Mouse (Mus musculus) heart, adult 8-10 months (tissue): Measurements from ENCODE around the gene Cfap43. TPM values are rescaled to one million over a fixed set of nuclear protein-coding genes. Genes with fewer than 3 reads are reported as not detected.
"Not testable (repeated sequence)": the region's sequence is repeated elsewhere in the genome, so short reads cannot be mapped to it uniquely, and the experiment has no call there.

ENCODE experiments used
- DNase-seq: peaks from one replicate; pipeline ENCODE4 v3.0.0; 2022; ENCODE audit warnings: low spot score
- total RNA-seq, 4 experiments: library from RNA; stranded (reverse); gene quantifications; 2 replicates each; pipeline ENCODE4 v1.2.4; 2022

The Cfap43 gene
- total RNA-seq, 4 experiments from 2014 or later = 0.08 to 0.23 (median 0.22) TPM; not detected in 1

DNA sequence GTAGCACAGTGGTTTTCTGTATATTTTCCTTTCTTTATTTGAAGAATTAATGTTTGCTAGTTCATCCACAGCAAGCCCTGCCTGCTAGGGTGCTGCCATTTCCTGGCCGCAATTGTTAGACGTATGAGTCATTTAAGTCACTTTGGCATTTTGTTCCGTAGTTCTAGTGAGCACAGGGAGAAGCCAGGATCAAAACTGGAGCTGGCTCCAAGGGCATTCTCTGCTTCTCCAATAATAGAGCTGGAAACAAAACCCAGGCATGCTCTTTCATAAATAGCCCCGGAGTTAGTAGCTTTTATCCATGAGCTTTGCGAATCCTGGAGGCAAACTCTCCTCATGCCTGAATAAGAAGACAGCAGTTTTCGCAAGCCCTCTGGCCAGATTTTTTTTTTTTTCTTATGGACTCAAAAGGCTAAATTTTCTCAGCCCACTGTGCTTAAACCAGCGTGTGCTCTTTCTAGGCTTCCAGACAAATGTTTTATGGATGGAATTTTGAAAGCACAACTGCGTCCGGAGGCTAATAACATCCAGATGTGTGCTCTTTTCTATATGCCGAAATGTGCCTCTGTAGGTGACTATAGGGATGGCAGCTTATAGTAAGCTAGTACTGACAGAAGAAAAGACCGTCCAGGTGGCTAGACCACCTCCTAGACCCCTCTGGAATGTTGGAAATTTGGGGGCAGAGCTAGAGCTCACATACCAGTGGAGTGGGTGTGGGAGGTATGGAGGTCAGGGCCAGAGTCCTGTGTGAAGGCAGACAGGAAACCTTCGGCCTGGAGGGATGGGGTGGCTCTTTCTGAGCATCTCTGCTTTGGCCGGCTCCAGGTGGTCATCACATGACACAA is 64.9 kb downstream of the Cfap43 start:
- peak; percentile 55 for DNase-seq

DNA sequence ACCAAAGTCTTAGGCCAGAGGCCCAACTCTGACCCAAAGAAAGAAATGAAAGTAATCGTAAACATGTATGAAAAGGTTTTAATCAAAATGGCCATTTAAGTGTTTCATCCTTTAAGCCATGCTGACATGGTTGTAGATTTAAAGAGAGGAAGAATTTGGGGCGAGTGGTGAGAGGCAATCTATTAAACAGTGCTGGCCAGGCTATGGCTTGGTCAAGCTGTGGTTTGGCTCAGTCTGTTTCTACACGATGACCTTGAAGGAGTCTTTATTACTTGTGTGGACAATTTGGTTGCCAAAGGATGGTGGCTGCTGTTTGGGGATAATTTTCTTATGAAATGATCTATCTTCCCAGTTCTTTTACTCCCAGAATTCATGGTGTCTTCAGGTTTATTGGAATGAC is 66.0 kb downstream of the Cfap43 start:
- no peak for DNase-seq

- not testable (repeated sequence) for DNase-seq
These were observed 67.0 kb downstream of the Cfap43 start for GRCm38 (mm10) chr19:47852131-47852530.

DNA sequence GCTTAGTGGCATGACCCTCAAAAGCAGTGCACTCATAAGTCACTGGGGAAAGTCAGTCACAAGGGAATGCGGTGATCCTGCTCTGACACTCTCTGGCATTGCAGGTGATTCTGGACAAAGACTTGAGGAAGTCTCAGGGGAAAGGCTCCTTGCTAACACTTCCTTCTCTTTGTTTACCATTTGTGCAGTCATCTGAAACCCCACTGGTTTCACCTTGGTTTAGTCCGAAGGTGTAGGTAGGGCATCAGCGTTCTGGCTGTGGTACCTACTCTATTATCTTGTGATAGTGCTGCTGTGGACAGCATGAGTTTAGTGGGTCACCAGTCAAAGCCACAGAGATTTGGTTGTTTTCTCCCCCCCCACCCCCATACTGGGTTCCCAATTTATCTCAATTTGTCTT is 69.4 kb downstream of the Cfap43 start:
- no peak for DNase-seq

GRCm38 (mm10) chr19:47841234-47841633 is 77.9 kb downstream of the Cfap43 start:
- not testable (repeated sequence) for DNase-seq

GRCm38 (mm10) chr19:47837527-47837901 is 81.6 kb downstream of the Cfap43 start:
- no peak for DNase-seq

DNA sequence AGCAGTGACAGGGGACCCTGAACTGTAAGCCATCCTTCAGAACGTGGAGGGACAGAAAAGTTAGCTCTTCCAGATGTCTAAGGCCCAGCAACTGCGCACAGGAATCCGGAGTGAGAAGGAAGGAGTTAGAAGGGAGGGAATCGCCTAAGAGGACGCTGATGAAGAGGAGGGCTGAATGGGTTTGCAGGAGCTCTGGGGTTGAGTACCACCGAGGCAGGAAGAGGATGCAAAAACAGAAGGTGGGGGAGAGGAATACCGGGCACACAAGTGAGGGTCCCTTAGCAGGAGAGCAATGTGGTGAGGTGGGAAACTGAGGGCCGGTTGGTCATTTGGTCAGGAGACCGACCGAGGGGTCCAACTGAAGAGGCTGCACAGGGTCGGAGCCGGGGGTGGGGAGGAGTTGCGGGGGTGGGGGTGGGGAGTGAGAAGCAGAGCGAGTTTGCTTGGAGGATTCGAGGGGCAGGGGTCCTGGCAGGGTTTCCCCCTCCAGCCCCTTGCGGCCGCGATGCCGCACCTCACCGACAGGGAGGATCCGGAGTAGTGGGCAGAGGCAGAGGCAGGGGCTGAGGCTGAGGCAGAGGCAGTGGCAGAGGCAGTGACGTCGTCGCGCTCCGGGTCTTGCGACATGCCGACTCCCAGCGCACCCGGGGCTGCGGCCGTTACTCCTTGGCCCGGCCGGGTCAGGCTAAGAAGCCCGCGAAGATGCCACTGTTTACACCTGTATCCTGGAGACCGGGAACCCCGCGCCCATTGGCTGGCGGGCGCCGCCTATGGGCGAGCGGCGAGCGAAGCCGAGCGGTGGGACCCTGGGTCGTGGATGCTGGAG is 82.2 kb downstream of the Cfap43 start:
- no peak for DNase-seq

- DNase-seq = no peak
These were observed 83.3 kb downstream of the Cfap43 start for GRCm38 (mm10) chr19:47835776-47836175.

DNA sequence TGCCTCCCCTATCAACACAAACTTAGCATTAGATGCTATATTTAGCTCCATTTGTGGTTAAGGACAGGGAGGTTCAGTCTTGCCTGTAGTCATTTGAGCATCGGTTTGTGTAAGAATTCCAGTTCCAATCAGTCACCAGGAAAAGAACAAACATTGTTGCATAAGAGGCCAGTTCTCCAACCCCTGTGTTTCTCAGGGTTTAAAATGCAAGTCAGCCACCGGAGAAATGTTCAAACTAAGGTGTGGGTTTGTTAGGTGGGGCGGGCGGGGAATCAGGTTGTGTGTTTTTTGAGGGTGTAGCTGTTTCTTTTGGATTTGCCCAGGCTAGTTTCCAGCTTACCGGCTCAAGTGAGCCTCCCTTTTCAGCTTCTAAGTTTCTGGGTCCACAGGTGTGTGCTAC is 84.5 kb downstream of the Cfap43 start:
- no peak for DNase-seq

DNA sequence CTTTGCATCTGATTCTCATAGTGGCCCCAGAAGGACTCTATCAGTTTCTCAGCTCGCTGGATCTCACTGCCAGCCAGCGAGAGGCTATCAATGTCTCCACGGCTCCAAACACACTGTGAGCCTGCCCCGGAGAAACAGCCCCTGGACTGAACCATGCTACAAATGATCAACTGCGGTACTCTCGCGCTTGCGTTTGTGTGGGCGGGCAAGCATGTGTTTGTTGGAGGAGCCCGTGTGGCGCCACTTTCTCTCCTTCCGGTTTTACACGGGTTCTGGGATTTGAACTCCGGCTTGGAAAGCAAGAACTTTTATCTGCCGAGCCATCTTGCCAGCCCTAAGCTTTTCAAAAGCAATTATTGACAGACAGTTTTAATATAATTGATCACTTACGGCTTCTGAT is 86.8 kb downstream of the Cfap43 start:
- DNase-seq = no peak

- no peak for DNase-seq
These were observed 88.0 kb downstream of the Cfap43 start for GRCm38 (mm10) chr19:47831111-47831510.

DNA sequence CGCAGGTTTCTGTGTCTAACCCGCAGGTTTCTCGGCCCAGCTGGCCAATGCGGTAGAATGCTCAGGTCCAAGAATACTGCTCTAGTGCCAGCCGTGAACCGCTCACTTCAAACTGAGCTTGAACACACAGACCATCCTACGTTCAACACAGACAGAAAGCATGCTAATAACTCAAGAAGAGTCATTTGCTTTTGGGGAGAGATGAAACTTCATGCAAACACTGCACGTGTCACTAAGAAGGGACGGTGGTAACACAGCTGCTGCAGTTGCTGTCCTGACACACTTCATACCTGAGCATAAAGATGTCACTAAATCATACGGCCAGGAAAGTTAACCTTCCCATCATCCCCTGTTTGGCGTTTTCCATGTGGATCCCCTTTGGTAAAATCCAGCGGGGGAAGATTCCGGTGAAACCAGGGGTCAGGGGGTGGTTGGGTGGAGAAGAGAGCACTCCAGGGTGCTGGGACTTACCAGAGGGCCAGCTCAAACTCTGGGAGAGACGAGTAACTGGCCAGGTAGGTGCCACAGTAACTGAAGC is 89.1 kb downstream of the Cfap43 start:
- DNase-seq = no peak

DNA sequence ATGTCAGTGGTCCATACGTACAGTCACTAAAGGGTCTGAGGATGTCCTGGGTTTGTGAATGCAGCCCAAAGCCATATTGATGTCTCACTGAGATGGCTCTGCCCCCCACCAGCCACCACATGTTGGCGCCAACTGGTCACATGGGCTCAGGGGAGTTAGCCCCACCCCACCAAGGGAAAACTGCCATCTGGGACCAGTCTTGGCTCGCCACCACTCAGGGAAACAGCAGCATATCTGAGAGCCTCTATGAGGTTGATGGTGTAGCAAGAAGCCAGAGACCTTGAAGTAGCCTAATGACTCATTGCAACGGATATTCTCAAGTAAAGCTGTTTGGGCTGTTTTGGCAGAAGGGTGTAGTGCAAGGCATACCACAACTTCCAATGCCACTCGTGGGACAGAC is 95.1 kb downstream of the Cfap43 start:
- no peak for DNase-seq

DNA sequence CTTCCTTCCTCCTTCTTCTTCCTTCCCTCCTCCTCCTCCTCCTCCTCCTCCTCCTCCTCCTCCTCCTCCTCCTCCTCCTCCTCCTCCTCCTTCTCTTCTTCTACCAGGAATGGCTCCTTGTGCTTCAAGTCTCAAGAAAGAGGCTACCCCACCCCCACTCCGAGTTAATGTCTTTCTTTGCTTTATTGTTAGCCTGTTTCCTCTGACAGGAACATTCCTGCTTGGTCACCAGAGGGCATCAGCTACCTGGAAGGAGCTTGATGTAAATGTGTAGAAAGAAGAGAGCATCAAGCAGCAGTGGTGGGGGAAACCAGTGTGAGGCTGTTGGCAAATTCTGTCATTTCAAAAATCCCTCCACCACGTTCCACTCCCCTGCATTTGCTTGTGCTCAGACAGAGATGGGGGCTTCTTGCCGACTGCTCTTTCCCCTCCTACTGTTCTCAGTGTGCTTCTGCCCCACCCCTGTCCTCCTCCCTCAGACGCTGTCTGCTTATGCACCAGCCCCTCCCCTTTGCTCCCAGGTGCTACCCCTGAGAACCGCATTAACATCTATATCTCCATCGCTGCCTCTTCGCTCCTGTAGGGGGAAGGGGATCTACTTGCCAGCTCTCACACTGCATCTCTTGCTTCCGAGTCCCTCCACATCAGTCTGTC is 96.8 kb downstream of the Cfap43 start:
- DNase-seq = no peak

GRCm38 (mm10) chr19:47821494-47821872 is 97.6 kb downstream of the Cfap43 start:
- DNase-seq = no peak

DNA sequence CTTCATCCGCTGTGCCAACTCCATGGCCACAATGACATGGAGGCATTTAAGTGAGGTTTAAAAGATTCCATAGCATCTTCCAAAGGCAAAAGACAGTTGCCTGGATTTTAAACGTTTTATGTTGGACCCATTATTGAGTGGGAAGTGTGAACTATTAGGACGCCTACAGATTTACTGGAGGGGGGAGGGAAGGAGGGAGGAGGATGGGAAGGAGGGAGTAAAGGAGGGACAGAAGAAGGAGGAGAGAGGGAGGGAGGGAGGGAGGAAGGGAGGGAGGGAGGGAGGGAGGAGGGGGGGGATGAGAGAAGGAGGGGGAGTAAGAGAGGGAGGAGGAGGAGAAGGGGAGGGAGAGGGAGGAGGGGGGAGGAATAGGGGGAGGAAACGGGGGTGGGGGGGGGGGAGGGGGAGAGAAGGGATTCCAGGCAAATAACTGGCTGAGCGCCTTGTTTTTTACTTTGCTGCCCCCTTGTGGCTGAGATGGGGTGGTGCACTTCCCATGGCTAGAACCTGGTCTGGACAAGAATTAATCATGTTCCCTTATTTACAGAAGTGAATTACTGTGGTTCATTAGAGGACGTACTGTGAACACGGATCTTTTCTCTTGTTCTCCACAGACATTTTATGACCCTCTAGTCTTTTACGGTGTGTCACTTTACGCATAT is 98.1 kb downstream of the Cfap43 start:
- DNase-seq = peak; percentile 62

DNA sequence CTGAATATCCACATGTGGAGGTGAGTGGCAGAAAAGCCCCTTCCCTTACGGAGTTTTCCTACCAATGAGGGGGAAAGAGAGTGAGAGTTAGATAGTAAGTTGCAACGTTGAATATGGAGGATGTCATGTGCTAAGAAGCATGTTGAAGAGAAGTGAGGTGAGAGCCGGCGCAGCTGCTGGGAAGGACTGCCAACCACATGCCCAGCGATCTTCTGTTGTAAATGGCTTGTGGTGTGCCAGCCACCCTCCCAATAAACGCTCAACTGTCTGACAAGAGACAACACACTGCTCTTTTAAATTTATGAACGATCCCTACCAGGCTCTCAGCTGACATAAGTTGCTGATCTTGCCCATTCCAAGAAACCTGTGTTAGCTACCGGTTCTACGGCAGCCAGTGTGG is 101.4 kb downstream of the Cfap43 start:
- no peak for DNase-seq

- DNase-seq = no peak
These were observed 104.4 kb downstream of the Cfap43 start for GRCm38 (mm10) chr19:47814721-47815120.

- no peak for DNase-seq
These were observed 107.0 kb downstream of the Cfap43 start for GRCm38 (mm10) chr19:47812091-47812490.

DNA sequence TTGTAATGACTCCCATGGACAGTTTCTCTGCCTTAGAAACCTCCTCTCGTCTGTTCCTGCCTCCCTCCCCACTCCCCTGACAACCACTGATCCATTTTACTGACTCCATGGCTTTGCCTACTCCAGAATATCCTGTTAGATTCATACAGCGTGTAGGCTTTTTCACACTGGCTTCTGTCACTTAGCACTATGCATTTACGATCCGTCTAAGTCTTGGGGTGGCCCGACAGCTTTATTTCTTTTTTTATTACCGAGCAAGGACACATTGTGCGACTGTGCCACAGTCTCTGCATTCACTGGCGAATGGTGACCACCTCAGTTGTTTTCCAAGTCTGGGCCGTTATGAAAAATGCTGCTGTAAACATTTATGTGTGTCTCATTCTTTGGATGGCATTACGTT is 120.5 kb downstream of the Cfap43 start:
- no peak for DNase-seq

GRCm38 (mm10) chr19:47796699-47797098 is 122.4 kb downstream of the Cfap43 start:
- DNase-seq = no peak
